Mouse (Mus musculus) embryonic facial prominence, embryonic 13.5 days (tissue): ENCODE measurements at regions not wholly inside any gene's neighbourhood (a gene's known extent, or its start where the extent isn't known, plus 50 kb on each side); places are given as distances from the start of the nearest gene placed in this dataset.

Experiments used
- ATAC-seq: fragments of 200-750 bp; cut with Nextera tagmentation; 2 replicates; pipeline ENCODE4 v1.8.0; 2017; ENCODE audit warnings: low read depth; ENCODE audit not compliant: insufficient number of reproducible peaks, insufficient read depth, low FRiP score, low TSS enrichment
- H3K27ac ChIP-seq: fragments of 300-500 bp; sonication (generic); 2 replicates; pipeline ENCODE4 v1.5.1; 2015; ENCODE audit warnings: moderate library complexity, mild to moderate bottlenecking, inconsistent platforms
- H3K27me3 ChIP-seq: fragments of 300-500 bp; sonication (generic); 2 replicates; pipeline ENCODE4 v1.6.1; 2015; ENCODE audit warnings: mild to moderate bottlenecking, inconsistent platforms
- H3K36me3 ChIP-seq: fragments of 300-500 bp; sonication (generic); 2 replicates; pipeline ENCODE4 v1.6.1; 2015; ENCODE audit warnings: mild to moderate bottlenecking, inconsistent platforms
- H3K4me1 ChIP-seq: fragments of 300-500 bp; sonication (generic); 2 replicates; pipeline ENCODE4 v1.6.1; 2015; ENCODE audit warnings: inconsistent platforms
- H3K4me2 ChIP-seq: fragments of 300-500 bp; sonication (generic); 2 replicates; pipeline ENCODE4 v1.6.1; 2015; ENCODE audit warnings: moderate library complexity, mild to moderate bottlenecking, inconsistent platforms
- H3K4me3 ChIP-seq: fragments of 300-500 bp; sonication (generic); 2 replicates; pipeline ENCODE4 v1.5.1; 2015; ENCODE audit warnings: mild to moderate bottlenecking, inconsistent platforms
- H3K9ac ChIP-seq: fragments of 300-500 bp; sonication (generic); 2 replicates; pipeline ENCODE4 v1.6.1; 2015; ENCODE audit warnings: mild to moderate bottlenecking, inconsistent platforms
- H3K9me3 ChIP-seq: fragments of 300-500 bp; sonication (generic); 2 replicates; pipeline ENCODE4 v1.6.1; 2016; ENCODE audit warnings: inconsistent platforms
- WGBS: fragments of 180-500 bp; shearing (Covaris S2); methylation state at CpG from one replicate; pipeline ENCODE4 v1.1.7; 2015; ENCODE audit warnings: mixed read lengths; 5-methylcytosine and 5-hydroxymethylcytosine counted together

DNA sequence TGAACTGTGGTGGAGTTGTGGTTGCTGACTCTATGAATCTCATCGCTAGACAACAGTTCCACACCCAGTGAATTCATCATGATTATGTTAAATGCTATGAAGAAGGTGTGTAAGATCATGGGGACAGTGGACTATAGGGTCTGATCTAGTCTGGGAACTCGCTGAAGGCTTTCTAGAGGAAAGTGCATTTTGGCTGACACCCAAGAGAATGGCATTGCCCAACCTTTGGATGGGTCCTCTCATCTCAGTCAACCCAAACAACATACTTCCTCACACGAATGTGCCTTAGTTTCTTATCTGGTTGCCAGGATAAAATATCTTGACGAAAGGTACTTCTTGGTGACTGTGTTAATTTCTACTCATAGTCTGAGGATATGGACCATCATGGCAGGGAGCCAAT lies 112.9 kb upstream of the Ado start:
- Histone ChIP-seq H3K4me3 (no peak overlapping the region), H3K9ac (no peak overlapping the region), H3K9me3 (no peaks in the 10 kb centered on the region), H3K36me3 (no peaks in the 10 kb centered on the region), H3K27me3 (no peaks in the 10 kb centered on the region; the same call in 1 of the 2 replicates), H3K4me1 (no peaks in the 10 kb centered on the region), H3K4me2 (no peak overlapping the region), H3K27ac (no peak overlapping the region)
- no peak for ATAC-seq
- 78% methylated on average over 4 of the region's 4 CpGs for WGBS

- Histone ChIP-seq H3K9me3 (no peaks in the 10 kb centered on the region), H3K4me2 (no peak overlapping the region), H3K4me3 (no peak overlapping the region), H3K27ac (no peak overlapping the region), H3K36me3 (no peaks in the 10 kb centered on the region), H3K9ac (no peak overlapping the region), H3K27me3 (no peaks in the 10 kb centered on the region; the same call in 1 of the 2 replicates), H3K4me1 (no peaks in the 10 kb centered on the region)
- no peak for ATAC-seq
- 70% methylated on average over 4 of the region's 4 CpGs for WGBS
Measured at GRCm38 (mm10) chr10:67658005-67658545, 109.3 kb upstream of the Ado start.

- ATAC-seq: no peak
- no peak overlapping the region for H3K27ac ChIP-seq
- no peak overlapping the region for H3K4me2 ChIP-seq
- no peaks in the 10 kb centered on the region for H3K36me3 ChIP-seq
- no peaks in the 10 kb centered on the region; the same call in 1 of the 2 replicates for H3K27me3 ChIP-seq
- no peak overlapping the region for H3K9ac ChIP-seq
- no peak overlapping the region for H3K4me3 ChIP-seq
- H3K4me1 ChIP-seq: no peaks in the 10 kb centered on the region
- 50% methylated on average over 2 of the region's 2 CpGs for WGBS
- H3K9me3 ChIP-seq: no peaks in the 10 kb centered on the region
Measured at GRCm38 (mm10) chr10:67657305-67657704, 108.5 kb upstream of the Ado start.

DNA sequence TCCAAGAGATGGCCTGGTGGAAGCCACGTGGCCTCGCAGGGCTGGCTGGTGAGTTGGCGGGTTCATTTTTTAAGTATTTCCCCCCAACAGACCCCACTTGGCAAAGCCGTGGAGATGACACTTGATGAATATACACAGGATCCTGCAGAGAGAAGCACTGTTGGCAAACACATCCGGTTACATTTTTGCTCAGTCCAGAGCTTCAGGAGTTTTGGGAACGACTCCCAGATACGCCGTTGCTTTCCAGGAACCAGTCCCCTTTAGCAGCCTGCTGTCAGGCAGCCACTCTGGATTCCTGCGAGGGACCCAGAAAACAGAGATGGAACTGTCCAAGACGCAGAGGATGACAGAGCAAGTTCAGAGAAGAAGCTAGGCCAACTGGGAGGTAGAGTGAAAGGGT lies 105.8 kb upstream of the Ado start:
- H3K9ac ChIP-seq: no peak overlapping the region
- H3K4me1 ChIP-seq: no peaks in the 10 kb centered on the region
- no peak for ATAC-seq
- 89% methylated on average over 10 of the region's 10 CpGs for WGBS
- H3K27ac ChIP-seq: no peak overlapping the region
- no peak overlapping the region for H3K4me3 ChIP-seq
- H3K27me3 ChIP-seq: no peaks in the 10 kb centered on the region; the same call in 1 of the 2 replicates
- no peak overlapping the region for H3K4me2 ChIP-seq
- no peaks in the 10 kb centered on the region for H3K9me3 ChIP-seq
- H3K36me3 ChIP-seq: no peaks in the 10 kb centered on the region

GRCm38 (mm10) chr10:67652300-67652699 lies 103.5 kb upstream of the Ado start:
- H3K4me2 ChIP-seq: no peak overlapping the region
- no peak for ATAC-seq
- H3K27ac ChIP-seq: no peak overlapping the region
- no peak overlapping the region for H3K9ac ChIP-seq
- no peaks in the 10 kb centered on the region for H3K36me3 ChIP-seq
- WGBS: 56% methylated on average over 3 of the region's 3 CpGs
- no peak overlapping the region for H3K4me3 ChIP-seq
- no peaks in the 10 kb centered on the region for H3K9me3 ChIP-seq
- no peaks in the 10 kb centered on the region for H3K27me3 ChIP-seq
- peaks cover 9% of the 10 kb centered on the region for H3K4me1 ChIP-seq

GRCm38 (mm10) chr10:67651386-67651785 lies 102.6 kb upstream of the Ado start:
- 88% methylated on average over 2 of the region's 2 CpGs for WGBS
- no peaks in the 10 kb centered on the region for H3K36me3 ChIP-seq
- peaks cover 16% of the 10 kb centered on the region for H3K4me1 ChIP-seq
- H3K4me2 ChIP-seq: no peak overlapping the region
- no peak overlapping the region for H3K9ac ChIP-seq
- no peak overlapping the region for H3K4me3 ChIP-seq
- H3K27me3 ChIP-seq: no peaks in the 10 kb centered on the region
- H3K9me3 ChIP-seq: no peaks in the 10 kb centered on the region
- H3K27ac ChIP-seq: no peak overlapping the region
- no peak for ATAC-seq

DNA sequence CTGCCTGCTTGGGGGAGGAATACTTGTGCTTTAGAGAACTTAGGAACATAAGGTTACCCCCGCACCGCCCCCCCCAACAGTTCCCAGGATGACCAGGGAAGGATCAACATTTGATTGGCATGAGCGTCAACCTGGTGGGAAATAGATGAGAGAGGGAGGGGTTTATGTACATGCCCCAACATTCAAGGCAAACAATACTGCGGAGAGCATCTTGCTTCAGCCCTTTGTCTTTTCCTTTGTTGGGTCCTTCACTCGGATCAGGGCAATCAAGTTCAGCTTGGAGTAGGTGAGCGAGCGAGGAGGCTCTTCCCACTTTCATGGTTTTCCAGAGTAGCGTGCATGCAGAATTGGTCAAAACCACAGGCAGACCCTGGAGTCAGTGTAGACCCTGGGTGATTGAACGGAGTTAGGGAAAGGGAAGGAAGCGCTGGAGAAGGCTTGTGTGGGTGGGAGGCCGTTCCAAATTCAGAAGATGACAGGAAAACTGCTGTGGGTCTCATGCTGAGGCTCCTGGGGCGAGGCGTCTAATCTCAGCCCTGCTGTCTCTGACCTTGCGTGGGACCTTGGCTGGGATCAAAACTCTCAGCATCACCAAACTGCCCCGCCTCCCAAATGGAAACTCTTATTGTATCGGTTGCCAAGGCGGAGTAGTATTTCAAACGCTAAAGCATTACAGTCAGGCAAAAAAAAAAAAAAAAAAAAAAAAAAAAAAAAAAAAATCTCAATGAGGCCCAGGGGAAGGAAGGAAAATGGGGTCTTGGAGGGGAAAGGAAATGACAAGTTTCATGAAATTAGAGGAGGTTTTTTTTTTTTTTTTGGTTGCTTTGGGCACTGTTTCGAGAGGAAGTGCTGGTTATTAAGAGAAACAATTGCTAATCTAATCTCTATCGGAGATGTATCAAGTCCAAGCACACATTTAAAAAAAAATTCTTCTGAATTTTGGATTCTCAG lies 99.3 kb upstream of the Ado start:
- Histone ChIP-seq H3K4me3 (peak overlapping the region; percentile 23), H3K4me2 (peak overlapping the region; percentile 58), H3K9ac (peak overlapping the region; percentile 49; the same call in 1 of the 2 replicates), H3K9me3 (no peaks in the 10 kb centered on the region), H3K36me3 (no peaks in the 10 kb centered on the region), H3K27ac (no peak overlapping the region), H3K27me3 (no peaks in the 10 kb centered on the region), H3K4me1 (peaks cover 25% of the 10 kb centered on the region)
- ATAC-seq: no peak
- 18% methylated on average over 20 of the region's 20 CpGs for WGBS

DNA sequence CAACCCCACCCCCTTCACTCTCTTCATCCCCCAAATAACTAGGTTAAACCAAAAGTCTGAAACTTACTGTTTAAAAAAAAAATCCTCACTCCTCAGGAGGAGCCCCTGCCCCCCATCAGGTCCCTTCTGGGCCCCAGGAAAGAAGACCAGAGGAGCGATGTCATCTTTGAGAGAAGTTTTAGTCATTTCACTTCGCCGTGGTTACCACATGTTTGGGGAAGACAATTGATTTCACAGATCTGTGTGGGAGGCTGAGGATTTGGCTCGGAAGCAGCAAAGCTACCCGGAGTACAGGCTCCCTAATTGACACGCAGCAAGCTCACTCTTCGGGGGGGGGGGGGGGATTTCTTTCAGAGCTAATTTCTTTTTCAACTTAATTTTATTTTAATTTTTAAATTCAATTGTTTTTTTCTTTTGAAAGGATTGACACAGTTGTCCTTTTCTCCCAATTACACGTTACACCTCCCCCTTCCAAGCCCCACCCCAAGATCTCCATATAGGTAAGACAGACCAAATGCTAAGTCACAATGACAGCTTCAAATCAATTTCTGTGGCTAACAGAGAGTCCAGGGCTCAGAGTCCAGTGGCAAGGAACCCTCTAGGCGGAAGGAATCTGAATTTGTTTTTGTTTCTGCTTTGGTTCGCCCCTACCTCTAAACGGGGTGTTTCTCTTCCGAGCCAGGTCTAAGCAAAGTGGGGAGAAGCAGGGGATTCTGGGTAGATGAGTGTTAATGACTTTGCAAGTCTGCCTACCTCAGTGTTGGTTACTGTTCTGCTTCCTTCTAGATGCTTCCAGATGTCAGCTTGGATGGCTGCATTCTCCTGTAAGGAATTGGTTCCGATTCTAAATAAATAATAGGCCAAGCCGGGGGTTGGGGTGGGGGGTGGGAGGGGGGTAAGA lies 98.2 kb upstream of the Ado start:
- no peak overlapping the region for H3K27ac ChIP-seq
- no peak for ATAC-seq
- no peaks in the 10 kb centered on the region for H3K9me3 ChIP-seq
- 0 out of 2 replicates have a peak overlapping the region, but pooled peaks have one; percentile 28 for H3K9ac ChIP-seq
- peak overlapping the region; percentile 58 for H3K4me2 ChIP-seq
- peaks cover 25% of the 10 kb centered on the region for H3K4me1 ChIP-seq
- H3K27me3 ChIP-seq: no peaks in the 10 kb centered on the region
- WGBS: 8% methylated on average over 14 of the region's 14 CpGs
- no peaks in the 10 kb centered on the region for H3K36me3 ChIP-seq
- H3K4me3 ChIP-seq: peak overlapping the region; percentile 23

DNA sequence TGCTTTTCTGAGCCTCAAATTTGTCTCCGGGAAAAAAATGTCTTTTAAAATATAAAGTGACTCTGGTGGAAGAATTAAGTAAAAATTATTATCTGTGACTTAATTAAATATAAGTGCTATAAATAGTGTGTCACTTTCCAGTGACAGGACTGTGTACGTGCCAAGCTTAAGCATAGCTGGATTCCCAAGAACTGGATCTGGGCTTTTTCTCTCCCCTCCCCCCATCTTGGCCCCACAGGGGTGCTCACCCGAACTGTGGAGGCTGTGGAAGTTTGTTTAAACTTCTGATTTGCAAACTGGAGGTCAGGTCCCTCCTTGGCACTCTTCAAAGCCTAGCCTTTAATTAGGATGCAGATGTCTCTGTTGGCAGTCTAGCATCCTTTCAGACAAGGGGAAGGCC lies 97.1 kb upstream of the Ado start:
- ATAC-seq: no peak
- H3K9ac ChIP-seq: no peak overlapping the region
- H3K27me3 ChIP-seq: no peaks in the 10 kb centered on the region
- H3K9me3 ChIP-seq: no peaks in the 10 kb centered on the region
- no peak overlapping the region for H3K4me2 ChIP-seq
- no peak overlapping the region for H3K4me3 ChIP-seq
- WGBS: 46% methylated on average over 3 of the region's 3 CpGs
- no peak overlapping the region for H3K27ac ChIP-seq
- no peaks in the 10 kb centered on the region for H3K36me3 ChIP-seq
- H3K4me1 ChIP-seq: peaks cover 25% of the 10 kb centered on the region

DNA sequence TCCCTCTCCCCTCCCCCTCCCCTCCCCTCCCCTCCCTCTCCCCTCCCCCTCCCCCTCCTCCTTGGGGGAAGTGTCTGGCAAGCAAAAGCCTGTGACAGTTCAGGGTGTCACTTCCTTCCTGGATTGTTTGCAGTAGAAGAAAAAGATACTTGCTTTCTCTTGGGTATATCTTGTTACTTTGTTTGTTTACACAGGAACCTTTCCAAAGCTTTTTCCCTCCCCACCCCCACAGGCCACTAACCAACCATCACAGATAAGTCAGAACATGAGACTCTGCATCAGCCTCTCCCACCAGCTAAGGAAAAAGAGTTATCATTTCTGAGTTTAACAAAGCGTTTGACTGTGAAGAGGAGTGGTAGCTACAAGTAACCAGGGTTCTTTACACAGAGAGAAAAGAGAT lies 95.5 kb upstream of the Ado start:
- no peaks in the 10 kb centered on the region for H3K27me3 ChIP-seq
- H3K36me3 ChIP-seq: no peaks in the 10 kb centered on the region
- no peak overlapping the region for H3K9ac ChIP-seq
- 51% methylated on average over 1 of the region's 1 CpGs for WGBS
- no peaks in the 10 kb centered on the region for H3K9me3 ChIP-seq
- H3K4me1 ChIP-seq: peaks cover 25% of the 10 kb centered on the region
- H3K27ac ChIP-seq: no peak overlapping the region
- H3K4me3 ChIP-seq: no peak overlapping the region
- H3K4me2 ChIP-seq: no peak overlapping the region
- no peak for ATAC-seq

- Histone ChIP-seq H3K36me3 (no peaks in the 10 kb centered on the region), H3K4me1 (peaks cover 25% of the 10 kb centered on the region), H3K27me3 (no peaks in the 10 kb centered on the region), H3K27ac (no peak overlapping the region), H3K4me3 (no peak overlapping the region), H3K4me2 (no peak overlapping the region), H3K9ac (no peak overlapping the region), H3K9me3 (no peaks in the 10 kb centered on the region)
- ATAC-seq: no peak
- WGBS: 36% methylated on average over 7 of the region's 7 CpGs
Measured at GRCm38 (mm10) chr10:67643685-67644084, 94.9 kb upstream of the Ado start.
